Mouse (Mus musculus): ENCODE data around the gene Sqstm1.

DNA sequence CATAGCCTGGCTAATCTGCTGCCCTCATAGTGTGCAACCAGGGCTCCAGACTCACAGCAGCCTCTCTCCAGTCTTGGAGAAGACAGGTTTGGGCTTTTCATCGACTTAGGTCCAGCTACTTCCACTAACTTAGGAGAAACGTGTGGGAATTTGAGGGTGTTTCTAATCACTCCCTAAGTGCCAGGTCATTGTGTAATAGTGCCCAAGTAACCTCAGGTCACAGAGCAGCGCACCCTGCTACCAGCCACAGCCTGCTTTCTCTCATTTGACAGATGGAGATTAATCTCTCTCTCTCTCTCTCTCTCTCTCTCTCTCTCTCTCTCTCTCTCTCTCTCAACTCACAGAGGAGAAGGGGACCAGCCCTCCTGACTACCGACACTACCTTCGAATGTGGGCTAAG, 42.3 kb downstream of the Sqstm1 start:
- TF ChIP-seq CTCF (IDR thresholded peaks at IDR 0.05; ENCODE audit: extremely low read depth, insufficient read depth, insufficient read length, insufficient replicate concordance) (no peak), POLR2A (IDR thresholded peaks at IDR 0.05; ENCODE audit: low read depth, low read length) (no peak)

Data from spleen, adult 2 months (tissue).